Comparison of ENCODE assay signal across 18 mouse cellular contexts in the genomic region with DNA sequence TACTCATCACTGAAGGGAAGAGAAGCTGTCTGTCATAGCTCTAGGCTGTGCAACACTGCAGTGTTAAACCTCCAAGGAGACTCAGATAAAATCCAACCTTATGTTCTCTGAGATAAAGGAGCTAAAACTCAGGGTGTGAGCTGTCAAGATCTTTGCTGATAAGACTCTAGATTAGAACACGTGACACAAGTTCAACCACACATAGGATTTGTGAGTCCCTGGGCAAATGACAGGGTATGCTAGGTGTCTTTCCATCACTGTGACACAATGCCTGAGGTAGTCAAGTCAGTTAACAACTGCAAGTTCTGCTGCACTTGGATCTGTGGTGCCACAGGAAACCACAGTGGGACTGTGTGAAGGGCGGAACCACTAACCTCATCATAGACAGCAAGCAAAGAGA.
DNase-seq lines count a peak whose midpoint lies in the region; ATAC-seq lines count a peak whose summit lies in the region.
"Had no signal": no experiment of that assay in that cellular context is flagged by ENCODE, and none has a peak within 500 bp of the region (broad histone marks: within the 10 kb centered on the region; RNA-seq: fewer than 3 reads in every experiment).

No protein-coding gene starts in this region.

- H3K4me1 ChIP-seq in megakaryocyte, embryonic 14.5 days, result peaks cover 66% of the 10 kb centered on the region
- H3K4me1 ChIP-seq: embryonic facial prominence, embryonic 12.5 days; hindbrain, embryonic 15.5 days had no signal

- H3K36me3 ChIP-seq in megakaryocyte, embryonic 14.5 days (replicated peaks; ENCODE audit: low read length), result peaks cover 11% of the 10 kb centered on the region
- H3K36me3 ChIP-seq: embryonic facial prominence, embryonic 12.5 days; heart, embryonic 12.5 days; hindbrain, embryonic 15.5 days had no signal

- H3K9me3 ChIP-seq in megakaryocyte, embryonic 14.5 days, result no peaks in the 10 kb centered on the region
- H3K9me3 ChIP-seq: embryonic facial prominence, embryonic 12.5 days; heart, embryonic 12.5 days; hindbrain, embryonic 15.5 days had no signal

- H3K4me3 ChIP-seq in megakaryocyte, embryonic 14.5 days (replicated peaks), result peak overlapping the region; percentile 18
- H3K4me3 ChIP-seq: embryonic facial prominence, embryonic 12.5 days; heart, embryonic 12.5 days; hindbrain, embryonic 15.5 days had no signal

- ATAC-seq in activated CD4-positive, CD25-positive, alpha-beta regulatory T cell, adult 4 months, result peak; percentile 46
- ATAC-seq: forebrain, embryonic 16.5 days; Patski had no signal

- peak; percentile 62 for DNase-seq in heart, adult 11 months
- DNase-seq in heart, postnatal 36 days, result no peak
- no peak for DNase-seq in gastrocnemius, postnatal 36 days
- no peak for DNase-seq in left cerebral cortex, postnatal 14 days (ENCODE audit: low spot score in 2 of 2)
- no peak for DNase-seq in urinary bladder, postnatal 10 days (ENCODE audit: low spot score)
- DNase-seq: adrenal gland, adult 8-10 months; adrenal gland, postnatal 36 days; cerebellum, adult 11 months; cerebellum, adult 8-10 months; cerebellum, postnatal 14 days; gastrocnemius, postnatal 10 days had no signal

- intact Hi-C loops in heart, postnatal 36 days (cut with DNase I), result loop anchor here (5.0 kb wide), 1 partner anchor 68 kb away; a partner anchor contains a TSS
- intact Hi-C loops in gastrocnemius, postnatal 36 days (cut with DNase I), result no loop called here
- intact Hi-C loops in left cerebral cortex, postnatal 14 days (cut with DNase I), result no loop called here

- H3K27me3 ChIP-seq in megakaryocyte, embryonic 14.5 days (replicated peaks), result no peaks in the 10 kb centered on the region
- H3K27me3 ChIP-seq: embryonic facial prominence, embryonic 12.5 days; heart, embryonic 12.5 days; hindbrain, embryonic 15.5 days; Patski had no signal
